Mouse (Mus musculus): ENCODE results near the gene Aadacl3.

The Aadacl3 gene

DNA sequence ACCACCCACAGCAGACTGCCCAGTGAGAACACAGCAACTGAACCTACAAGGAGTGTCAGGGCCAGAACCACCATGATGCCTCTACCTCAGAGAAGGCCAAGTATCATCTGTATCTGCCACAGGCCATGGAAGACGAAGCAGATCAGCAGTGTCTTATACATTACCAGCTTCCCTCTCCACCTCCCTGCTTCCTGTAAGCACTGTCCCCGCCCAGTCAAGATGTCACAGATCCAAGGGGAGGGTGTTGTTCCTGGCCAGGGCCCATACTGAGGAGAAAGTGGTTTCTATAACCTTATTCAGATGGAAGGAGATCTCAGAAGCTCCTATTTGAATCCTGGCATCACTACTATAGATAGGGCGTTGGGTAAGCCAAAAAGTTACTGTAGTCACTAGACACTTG lies at the start of gene Aadacl3:
Aadacl3 (minus strand) TSS at position 101 of the 400 bp plus-strand sequence.
- DNase-seq = no peak

DNA sequence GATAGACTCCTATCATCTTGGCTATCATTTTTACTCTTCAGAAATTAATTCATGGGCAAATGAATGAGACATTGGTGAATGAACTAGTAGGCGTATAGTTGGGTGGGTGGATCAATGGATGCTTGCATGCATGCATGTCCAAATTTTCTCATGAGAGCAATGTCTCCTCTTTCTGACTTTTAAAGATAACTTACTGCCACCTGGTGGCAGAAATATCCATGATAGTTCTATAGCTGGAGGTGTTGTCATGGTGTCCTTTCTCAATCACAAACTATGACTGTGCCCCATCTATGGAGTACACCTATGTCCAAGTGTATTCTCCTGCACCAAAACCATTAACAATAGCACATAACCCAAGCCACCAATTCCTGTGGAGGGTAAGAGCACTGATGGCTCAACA lies 43.0 kb upstream of the Aadacl3 start:
- DNase-seq = no peak

GRCm38 (mm10) chr4:144493331-144493730 lies 29.8 kb upstream of the Aadacl3 start:
- DNase-seq = no peak

DNA sequence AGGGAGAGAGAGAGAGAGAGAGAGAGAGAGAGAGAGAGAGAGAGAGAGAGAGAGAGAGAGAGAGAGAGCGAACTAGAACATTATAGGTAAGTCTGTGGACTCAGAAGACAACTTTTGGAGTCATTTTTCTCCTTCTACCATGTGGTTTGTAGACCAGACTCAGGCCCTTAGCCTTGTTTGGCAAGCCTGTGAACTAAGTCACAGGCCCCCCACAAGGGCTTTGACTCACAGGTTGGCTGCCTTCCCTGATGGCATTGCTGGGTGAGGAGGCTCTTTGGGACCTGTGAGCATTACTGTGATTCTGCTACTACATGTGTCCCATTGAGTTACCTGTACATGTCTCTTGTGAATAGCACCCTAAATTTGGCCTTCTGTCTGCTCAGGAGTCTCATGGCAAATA lies 4.5 kb upstream of the Aadacl3 start:
- DNase-seq = no peak

DNA sequence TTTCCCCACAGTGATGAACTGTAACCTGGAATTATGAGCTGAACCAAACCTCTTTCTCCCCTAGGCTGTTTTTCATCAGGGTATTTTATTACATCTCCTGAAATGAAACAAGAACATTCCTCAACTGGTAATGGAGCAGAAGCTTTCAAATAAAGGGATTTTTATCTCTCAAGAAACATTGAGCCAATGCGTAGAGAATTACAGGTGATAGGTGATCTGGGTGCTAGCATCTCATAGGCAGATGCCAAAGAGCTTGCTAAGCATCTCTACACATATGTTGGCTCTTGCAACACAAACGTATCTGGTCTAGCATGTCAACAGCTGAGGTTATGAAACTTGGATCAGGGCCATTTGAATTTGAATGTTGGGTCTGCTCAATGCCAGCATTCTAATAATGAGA lies 1.6 kb upstream of the Aadacl3 start:
- DNase-seq = no peak

GRCm38 (mm10) chr4:144453217-144453616 lies 10.3 kb downstream of the Aadacl3 start, which contains the start of gene Gm9944:
Gm9944 (minus strand) TSS chr4:144453317.
- DNase-seq = no peak

DNA sequence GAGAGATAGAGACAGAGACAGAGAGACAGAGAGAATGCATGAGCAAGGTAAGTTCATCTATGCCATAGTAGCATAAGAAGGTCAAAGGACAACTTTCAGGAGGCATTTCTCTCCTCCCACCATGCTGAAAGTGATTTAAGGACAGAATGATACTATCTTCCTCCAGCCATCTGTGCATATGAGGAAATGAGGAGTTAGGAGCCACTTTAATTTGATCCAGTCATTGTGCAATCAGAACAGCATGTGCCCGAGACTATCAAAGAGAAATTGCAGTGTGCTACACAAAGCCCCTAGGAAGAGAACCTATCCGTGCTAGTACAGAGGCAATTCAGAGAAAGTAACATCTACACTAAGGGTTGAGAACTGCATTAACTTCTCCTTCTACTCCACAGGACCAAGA lies 15.0 kb downstream of the Aadacl3 start:
- DNase-seq = no peak

DNA sequence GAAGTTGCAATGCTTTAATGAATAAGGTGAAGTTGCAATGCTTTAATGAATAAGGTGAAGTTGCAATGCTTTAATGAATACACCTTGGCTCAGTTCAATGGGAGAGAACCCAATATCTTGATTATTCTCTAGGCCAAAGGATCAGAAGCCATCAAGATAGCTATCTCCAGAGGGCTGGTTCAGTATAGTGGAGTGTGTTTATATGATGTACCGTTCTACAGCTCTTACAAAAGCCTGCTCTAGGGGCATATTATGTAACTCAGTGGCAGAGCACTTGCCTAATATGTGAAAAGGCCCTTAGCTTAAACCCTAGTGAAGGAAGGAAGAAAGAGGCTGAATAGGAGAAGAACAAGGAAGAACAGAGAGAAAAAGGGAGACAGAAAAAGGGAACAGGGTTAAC lies 22.0 kb downstream of the Aadacl3 start:
- no peak for DNase-seq

GRCm38 (mm10) chr4:144441095-144441494 lies 22.5 kb downstream of the Aadacl3 start:
- no peak for DNase-seq

- DNase-seq = no peak
These were observed 24.9 kb downstream of the Aadacl3 start, which contains the start of gene 1700012P22Rik for GRCm38 (mm10) chr4:144438672-144439071. 1700012P22Rik (minus strand) TSS chr4:144438772.

DNA sequence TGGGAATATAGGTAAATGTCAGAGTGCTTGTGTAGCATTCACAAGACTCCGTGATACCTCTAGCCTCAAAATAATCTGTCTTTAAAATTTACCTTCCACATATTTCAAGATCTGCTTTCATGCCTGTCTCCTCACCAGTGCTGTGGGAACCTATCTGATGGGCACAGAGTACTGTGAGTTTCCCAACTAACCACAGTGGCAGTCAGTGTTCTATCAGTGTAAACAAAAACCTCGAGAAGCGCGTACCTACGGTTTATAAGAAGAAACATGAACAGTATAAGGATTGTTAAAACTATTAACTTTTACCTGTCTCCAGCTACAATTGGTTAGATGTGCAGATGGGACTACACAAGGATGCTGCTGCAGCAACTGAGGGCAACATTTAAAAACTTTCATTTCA lies 30.3 kb downstream of the Aadacl3 start:
- DNase-seq = no peak

DNA sequence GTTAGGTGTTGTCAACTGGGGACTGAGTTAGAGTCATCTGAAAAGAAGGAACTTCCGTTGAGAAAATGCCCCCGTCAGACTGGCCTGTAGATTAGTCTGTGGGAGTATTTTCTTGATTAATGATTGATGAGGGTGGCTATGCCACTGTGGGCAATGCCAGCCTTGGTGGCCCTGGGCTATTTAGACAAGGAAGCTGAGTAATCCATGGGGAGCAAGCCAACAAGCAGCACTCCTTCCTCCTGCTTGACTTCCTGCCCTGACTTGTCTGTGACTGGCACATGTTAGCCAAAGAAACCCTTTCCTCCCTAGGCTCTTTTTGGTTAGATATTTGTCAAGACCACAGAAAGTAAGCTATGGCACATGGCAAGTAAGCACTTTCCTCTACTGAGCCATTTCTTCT lies 32.8 kb downstream of the Aadacl3 start:
- DNase-seq = no peak

DNA sequence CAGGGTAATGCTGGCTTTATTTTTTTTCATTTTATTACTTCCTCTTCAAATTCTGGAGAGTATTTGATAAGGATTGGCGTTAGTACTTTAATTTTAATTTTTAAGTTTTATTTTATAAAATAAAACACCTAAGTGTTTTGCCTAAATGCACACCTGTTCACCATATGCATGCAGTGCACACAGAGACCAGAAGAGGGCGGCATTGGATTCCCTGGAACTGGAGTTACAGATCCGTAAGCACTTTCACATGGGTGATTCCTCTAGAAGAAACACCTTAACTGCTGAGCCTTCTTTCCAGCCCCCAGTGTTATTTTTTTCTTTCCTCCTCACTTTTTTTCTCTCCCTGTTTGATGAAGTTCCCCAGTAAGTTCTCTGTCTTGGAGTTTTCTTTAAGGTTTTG lies 34.7 kb downstream of the Aadacl3 start:
- DNase-seq = peak; percentile 41

DNA sequence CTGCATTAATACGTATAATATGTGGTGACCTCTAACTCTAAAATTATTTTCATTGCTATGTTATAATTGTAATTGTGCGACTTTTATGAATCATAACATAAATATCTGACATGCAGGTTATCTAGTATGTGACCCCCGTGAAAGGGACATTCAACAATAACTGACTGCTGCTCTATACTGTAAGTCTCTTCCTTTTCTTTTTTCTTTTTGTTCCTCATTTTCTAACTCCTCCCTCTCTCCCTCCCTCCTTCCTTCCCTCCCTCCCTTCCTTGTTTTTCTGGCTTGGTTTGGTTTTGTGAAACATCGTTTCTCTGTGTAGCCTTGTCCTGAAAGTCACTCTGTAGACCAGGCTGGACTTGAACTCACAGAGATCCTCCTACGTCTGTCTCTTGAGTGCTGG lies 39.0 kb downstream of the Aadacl3 start:
- no peak for DNase-seq

- no peak for DNase-seq
These were observed 42.9 kb downstream of the Aadacl3 start for GRCm38 (mm10) chr4:144420644-144421043.

GRCm38 (mm10) chr4:144408290-144408689 lies 55.3 kb downstream of the Aadacl3 start, which contains the start of gene Pramef12:
Pramef12 (minus strand) TSS chr4:144408464.
- no peak for DNase-seq

DNA sequence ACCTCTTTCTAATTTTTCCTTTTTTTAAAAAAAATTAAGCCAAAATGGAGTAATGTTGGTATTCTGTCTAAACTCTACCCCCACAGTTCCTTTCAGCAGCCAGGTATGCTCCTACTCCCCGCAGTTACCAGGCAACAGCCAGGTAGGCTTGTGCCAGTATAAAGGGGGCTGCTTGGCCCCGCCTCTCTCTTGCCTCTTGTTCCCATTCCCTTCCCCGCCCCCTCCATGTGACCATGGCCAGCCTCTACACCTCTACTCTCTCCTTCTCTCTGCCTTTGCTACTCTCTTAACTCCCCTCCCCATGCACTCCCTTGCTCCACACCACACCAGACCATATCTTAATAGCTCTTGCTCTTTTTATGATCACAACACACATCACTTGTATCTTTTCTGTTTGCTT lies 57.3 kb downstream of the Aadacl3 start:
- DNase-seq = no peak

DNA sequence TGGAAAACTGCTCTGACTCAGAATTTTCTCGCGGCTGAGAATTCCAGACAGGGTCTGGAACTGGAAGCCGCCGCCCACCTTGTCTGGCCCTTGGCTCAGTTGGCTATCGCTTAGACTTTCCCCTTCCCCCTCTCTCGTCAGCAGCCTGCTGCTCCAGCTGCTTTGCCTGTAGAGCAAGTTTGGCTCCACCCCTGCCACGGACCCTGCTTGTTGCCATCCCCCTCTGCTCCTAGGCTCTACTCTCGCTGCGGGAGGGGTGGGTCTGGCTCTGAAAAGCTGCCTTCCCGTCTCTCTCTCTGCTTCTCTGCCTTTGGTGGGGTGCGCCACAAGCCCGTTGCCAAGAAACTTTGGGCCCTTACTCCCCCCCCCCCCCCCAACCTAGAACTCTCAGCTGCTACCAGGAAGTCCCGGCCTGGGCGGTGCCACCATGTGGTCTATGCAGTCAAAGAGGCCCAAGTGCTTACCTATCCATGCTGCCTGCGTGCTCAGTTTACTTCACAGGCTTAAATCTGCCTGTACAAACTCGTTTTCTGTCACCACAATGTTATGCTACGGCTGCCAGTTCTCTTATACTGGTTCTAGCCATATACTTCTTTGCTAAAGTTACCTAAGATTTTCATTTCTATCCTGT lies 59.0 kb downstream of the Aadacl3 start:
- peak; percentile 60 for DNase-seq

Measured in kidney, postnatal 10 days (tissue).